Mouse (Mus musculus) induced T-regulatory cell, adult 2 months (primary cell): ENCODE data around the gene Mapk3.
"Not testable (repeated sequence)": the region's sequence is repeated elsewhere in the genome, so short reads cannot be mapped to it uniquely, and the experiment has no call there.

Experiments used
- DNase-seq: peaks from one replicate; pipeline ENCODE4 v3.0.0-alpha.2; 2012; ENCODE audit warnings: low read depth

Mapk3 gene

GRCm38 (mm10) chr7:126759672-126760390 is 430 bp downstream of the Mapk3 start:
- no peak for DNase-seq

DNA sequence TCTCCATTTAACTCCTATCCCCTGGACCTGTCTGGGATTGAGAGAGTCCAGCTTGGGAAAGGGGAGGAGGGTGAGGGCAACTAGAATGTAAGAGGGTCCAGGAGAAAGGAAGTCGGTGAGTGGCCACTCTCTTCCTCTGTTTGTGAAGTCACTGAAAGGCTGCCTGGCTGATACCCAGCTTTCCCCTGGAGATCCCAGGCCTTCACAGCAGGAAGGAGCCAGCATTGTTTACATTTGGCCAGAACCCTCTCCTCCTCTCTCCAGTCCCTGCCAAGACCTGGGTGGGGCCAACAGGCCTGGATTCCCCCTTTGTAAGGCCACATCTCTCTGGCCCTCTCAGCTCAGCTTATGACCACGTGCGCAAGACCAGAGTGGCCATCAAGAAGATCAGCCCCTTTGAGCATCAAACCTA is 996 bp downstream of the Mapk3 start:
- DNase-seq: peak; percentile 35

- no peak for DNase-seq
Measured at GRCm38 (mm10) chr7:126760956-126761355, 1.6 kb downstream of the Mapk3 start.

- no peak for DNase-seq
Measured at GRCm38 (mm10) chr7:126761529-126762067, 2.2 kb downstream of the Mapk3 start.

GRCm38 (mm10) chr7:126762471-126763008 is 3.1 kb downstream of the Mapk3 start:
- DNase-seq: no peak

GRCm38 (mm10) chr7:126765540-126765939 is 6.1 kb downstream of the Mapk3 start:
- no peak for DNase-seq

DNA sequence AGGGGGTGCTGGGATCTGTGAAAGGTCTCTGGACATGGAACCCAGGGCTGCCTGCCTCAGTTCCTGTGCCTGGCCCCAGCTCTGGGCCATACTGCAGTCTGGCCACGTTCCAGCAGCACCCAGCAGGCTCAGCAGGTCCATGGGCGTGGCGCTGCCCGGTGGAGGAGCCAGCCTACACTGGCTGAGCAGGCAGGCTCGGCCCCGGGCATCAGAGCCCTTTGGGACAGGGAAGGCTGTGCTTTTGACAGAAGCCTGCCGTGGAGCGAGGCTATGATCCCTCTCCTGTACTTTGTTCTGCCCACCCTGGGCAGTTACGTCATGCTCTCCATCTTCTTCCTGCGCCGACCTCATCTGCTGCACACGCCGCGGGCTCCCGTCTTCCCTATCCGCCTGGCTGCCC is 6.8 kb downstream of the Mapk3 start, which contains the start of gene Gdpd3:
Gene Gdpd3, plus strand, starts transcription at position 134 of the 400 bp plus-strand sequence.
- no peak for DNase-seq

DNA sequence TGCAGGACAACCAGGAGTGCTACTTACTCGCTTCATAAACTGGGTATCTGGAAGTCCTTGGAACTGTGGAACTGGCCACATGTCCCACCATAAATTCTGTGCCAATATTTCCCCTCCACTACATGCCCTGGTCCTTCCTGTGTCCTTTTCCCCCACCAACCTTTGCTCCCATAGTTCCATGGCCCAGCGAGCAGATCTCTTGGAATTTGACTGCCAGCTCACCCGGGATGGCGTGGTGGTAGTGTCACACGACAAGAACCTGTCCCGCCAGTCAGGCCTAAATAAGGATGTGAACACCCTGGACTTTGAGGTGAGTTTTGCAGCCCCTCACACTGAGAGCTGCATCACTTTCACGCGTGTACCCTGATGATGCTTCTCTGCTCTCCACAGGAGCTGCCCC is 7.6 kb downstream of the Mapk3 start:
- no peak for DNase-seq

DNA sequence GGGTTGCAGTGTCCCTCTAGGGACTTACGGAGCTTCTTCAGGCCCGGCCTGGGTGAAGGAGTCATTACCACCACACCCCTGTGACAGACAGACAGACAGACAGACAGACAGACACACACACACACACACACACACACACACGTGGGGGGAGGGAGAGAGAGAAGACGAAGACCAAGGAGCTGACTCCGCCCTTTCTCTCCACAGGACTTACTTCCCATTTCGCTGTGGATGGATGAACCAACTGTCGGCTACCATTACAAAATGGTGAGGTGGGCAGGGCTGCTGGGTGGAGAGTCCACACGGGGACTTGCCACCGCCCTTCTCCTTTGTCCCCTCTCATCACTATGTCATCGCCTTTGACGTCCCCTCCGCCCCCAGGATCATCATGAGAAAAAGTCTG is 11.4 kb downstream of the Mapk3 start:
- no peak for DNase-seq

DNA sequence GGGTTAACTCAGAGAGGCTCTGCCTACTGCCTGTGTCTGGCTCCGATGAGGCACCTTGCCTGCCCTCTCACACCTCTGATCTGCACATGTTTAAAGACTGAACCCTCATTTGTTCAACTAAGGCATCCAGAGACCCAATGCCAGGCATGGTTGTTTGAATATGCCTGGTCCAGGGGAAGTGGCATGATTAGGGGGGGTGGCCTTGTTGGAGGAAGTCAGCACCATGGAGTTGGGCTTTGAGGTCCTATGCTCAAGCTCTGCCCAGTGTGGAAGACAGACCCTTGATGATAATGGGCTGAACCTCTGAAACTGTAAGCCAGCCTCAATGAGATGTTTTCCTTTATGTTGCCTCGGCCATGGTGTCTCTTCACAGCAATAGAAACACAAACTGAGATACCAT is 13.9 kb downstream of the Mapk3 start:
- DNase-seq: no peak

DNA sequence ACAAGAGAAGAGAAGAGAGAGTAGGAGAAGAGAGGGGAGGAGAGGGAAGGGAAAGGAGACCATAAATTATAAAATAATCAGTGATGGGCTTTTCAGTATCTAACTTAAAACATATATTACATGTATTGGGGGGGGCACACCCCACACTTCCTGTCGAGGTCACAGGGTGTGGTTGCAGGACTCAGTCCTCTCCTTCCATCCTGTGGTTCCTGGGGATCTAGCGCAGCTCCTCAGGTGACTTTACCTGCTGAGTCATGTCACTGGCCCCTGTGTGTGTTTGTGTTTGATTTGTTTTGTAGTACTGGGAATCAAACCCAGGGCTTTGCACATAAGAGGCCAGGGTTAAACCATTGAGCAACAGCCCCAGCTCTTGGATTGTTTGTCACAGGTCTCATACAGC is 15.1 kb downstream of the Mapk3 start:
- DNase-seq: peak; percentile 66

GRCm38 (mm10) chr7:126775185-126775977 is 16.0 kb downstream of the Mapk3 start:
- DNase-seq: peak; percentile 56

GRCm38 (mm10) chr7:126775978-126776234 is 16.5 kb downstream of the Mapk3 start:
- DNase-seq: no peak

GRCm38 (mm10) chr7:126776598-126777057 is 17.2 kb downstream of the Mapk3 start, which contains the start of gene Ypel3:
TSS of gene Ypel3 (plus strand) at chr7:126776955.
- peak; percentile 94 for DNase-seq

DNA sequence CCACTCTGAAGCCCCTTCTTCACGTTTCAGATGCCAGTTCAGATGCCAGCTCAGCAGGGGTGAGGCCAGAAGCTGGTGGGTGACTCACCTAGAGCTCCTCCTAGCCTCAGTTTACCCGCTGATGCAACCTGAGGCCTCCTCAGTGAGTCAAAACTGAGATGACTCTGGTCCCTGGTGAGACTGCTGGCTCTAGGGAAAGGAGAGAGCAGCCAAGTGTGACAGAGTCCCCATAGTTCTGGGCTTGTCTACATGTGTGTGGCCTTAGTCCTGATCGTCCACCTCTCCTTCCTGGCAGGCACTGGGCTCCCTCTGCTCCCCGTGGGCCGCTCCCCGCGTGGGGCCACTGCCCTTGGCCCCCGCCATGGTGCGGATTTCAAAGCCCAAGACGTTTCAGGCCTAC is 18.1 kb downstream of the Mapk3 start:
- peak; percentile 43 for DNase-seq

GRCm38 (mm10) chr7:126778147-126778546 is 18.7 kb downstream of the Mapk3 start:
- DNase-seq: no peak

DNA sequence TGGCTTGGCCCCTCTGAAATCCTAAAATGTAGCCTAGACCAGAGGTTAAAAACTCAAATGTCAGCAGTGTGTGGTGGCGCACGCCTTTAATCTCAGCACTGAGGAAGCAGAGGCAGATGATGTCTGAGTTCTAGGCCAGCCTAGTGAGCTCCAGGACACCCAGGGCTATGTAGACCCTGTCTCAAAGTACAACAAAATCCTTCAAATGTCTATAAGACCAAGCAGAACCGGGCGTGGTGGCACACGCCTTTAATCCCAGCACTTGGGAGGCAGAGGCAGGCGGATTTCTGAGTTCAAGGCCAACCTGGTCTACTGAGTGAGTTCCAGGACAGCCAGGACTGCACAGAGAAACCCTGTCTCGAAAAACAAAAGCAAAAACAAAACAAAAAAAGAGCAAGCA is 19.7 kb downstream of the Mapk3 start:
- DNase-seq: not testable (repeated sequence)

DNA sequence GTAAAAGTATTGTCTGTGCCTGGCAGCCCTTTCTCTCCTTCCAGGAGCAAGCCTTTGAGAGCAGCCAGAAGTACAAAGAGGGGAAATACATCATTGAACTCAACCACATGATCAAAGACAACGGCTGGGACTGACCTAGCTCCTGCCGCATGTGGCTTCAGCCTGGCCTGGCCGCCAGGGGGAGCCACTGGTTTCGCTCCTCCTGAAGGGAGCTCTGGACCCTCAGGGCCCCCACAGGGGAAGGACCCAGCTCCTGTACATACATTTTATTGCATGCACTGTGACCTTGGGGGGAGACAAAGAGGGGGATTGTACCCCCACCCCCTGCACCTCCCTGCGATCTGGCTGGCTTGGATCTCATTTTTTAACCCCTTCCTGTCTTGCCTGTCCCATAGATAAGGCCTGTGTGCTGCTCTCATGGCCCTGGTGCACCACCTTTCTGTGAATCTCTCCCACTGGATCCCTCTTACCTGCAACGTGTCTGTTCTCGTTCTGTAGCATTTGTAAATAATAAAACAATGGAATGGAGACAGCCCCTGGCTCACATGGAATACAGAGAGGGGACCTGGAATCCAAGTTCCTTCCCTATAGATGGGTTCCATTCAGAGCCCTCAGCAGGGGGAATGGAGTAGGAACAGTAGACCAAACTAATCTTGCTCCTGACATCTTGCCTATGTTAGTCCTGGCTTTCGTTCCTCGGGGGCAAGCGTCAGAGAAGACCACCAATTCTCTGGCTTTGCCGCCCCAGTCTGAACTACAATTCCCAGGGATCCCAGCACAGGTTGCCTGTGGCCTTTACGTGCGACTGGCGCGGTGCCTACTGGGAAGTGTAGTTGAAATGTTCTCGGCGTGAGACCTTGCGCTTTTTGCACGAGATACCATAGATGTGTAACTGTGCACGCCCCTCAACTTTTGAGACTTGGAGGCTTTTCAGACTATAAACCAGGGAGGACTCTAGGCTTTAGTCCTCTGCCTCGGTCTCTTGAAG is 20.9 kb downstream of the Mapk3 start:
- DNase-seq: peak; percentile 88

DNA sequence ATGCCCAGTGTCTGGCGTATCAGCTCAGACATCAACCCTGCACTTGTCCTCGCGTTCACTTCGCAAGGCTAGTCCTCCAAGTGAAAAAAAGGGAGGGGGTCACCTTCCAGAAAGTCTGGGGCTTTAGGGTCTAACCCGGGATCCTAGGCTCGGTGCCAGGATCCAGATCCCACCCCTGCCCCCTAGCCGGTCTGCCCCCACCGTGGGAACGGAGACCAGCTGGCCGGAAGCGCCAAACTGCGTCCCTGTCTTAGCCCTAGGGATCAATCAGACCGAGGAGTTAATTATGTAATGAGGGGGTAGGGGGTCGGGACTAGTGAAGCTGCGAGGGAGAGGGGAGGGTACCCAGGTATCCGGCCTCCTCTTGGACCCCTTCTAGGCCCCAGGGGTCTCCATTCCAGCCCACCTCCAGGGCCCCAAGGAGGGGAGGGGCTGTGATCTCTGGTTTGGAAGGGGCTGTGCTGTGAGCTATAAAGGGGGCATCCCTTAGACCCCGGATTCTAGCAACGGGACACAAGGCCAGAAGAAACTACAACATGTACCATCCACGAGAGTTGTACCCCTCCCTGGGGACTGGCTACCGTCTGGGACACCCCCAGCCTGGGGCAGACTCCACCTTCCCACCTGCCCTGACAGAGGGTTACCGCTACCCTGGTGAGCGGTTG is 21.7 kb downstream of the Mapk3 start, which contains the start of gene Tbx6:
Gene Tbx6, plus strand, starts transcription at position 513 of the 665 bp plus-strand sequence.
- no peak for DNase-seq

DNA sequence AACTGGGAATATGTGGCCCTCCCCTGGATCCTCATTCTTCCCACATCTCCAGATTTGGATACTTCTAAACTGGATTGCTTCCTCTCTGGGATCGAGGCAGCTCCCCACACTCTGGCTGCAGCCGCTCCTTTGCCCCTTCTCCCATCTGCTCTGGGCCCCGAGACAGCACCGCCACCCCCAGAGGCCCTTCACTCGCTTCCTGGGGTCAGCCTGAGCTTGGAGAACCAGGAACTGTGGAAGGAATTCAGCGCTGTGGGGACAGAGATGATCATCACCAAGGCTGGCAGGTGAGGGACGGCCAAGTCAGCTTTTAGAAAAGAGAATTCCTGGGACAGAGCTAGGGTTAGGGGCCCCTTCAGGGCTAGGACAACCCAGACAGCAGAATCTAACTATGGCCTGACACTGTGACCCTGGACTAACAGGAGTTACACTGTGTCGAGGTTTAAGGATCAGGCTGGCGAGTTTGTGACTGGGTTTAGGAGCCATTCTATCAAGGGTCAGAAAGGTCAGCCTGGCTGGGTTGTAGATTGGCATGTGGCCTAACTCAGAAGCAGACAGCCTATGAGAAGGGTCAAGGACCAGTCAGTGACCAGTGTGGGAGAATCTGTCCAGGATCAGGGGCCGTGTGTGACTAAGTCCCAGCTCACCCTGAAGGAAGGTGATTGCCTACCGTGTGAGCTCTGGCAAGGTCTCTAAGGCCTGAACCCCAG is 22.4 kb downstream of the Mapk3 start:
- DNase-seq: no peak
